Mouse (Mus musculus) adrenal gland, adult 2 months (tissue): ENCODE results near the gene Ttc6. TPM values are rescaled to one million over a fixed set of nuclear protein-coding genes. Genes with fewer than 3 reads are reported as not detected.

Source experiments
- DNase-seq: peaks from one replicate; pipeline ENCODE4 v3.0.0; 2021
- long read RNA-seq: library from polyadenylated mRNA; stranded (forward); transcript quantifications from one replicate; pipeline ENCODE4 v2.0.0, GENCODE M21; 2021
- polyA plus RNA-seq: library from polyadenylated mRNA; depleted of rRNA; stranded (reverse); fragments of >200 nt; gene quantifications from 2 replicates; pipeline ENCODE4 v1.2.3, GENCODE M21; 2012; rRNA removed
- total RNA-seq, 2 experiments: library from RNA; stranded (reverse); gene quantifications; 2 replicates each; pipeline ENCODE4 v1.2.3; 2021

The Ttc6 gene
- total RNA-seq (not detected), polyA plus RNA-seq (not detected in 2 replicates)
- long read RNA-seq: 0 reads

DNA sequence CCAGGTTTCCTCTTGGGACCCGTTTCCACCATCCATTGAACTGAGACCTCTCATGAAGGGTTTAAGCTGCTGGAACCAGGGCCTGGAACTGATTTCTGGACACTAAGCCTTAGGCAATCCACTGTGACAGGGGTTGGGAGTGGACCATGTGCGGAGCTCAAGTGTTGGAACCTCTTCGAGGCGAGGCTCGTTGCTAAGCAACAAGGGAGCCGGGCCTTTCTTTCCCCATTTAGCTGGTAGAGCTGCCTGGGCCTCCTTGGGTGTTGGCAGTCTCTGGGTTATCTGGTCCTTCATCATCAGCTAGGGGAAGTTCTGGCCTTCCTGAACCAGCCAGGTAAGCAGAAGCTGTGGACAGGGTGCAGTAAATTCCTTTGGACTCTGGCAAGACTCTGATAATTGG is at the start of gene Ttc6:
TSS of gene Ttc6 (plus strand) at position 205 of the 400 bp plus-strand sequence.
- no peak for DNase-seq

- no peak for DNase-seq
Observed at GRCm38 (mm10) chr12:57514552-57514951, 49.4 kb upstream of the Ttc6 start.

DNA sequence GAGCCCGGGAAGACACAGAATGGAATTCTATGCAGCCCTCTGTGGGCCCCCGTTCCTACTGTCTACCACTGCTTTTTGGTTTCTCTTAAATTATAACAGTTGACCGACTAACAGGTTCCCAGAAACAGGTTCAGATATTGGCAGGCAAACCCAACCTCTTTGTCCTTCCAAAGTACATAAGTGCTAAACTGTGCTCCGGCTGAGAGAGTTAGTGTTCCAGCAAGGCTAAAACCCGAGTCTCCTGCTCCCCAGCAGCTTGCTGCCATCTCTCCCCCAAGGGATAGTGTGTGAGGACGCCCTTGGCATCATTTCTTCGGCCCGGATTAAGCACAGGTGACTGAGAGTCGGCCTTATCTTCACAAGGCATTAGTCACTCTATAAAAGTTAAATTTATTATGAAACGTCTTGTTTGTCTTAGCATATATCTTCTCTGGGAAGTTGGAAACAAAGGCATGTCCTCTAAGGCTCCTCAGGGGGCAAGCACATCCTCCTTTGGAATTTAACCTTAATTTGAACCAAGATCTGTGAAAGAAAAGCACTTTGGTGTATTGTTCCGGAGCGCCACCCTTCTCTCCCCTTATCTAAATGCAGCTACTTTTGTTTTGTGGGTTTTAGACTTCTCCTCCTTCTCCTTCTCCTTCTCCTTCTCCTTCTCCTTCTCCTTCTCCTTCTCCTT is 48.1 kb upstream of the Ttc6 start:
- no peak for DNase-seq

GRCm38 (mm10) chr12:57528335-57528734 is 35.6 kb upstream of the Ttc6 start:
- no peak for DNase-seq

DNA sequence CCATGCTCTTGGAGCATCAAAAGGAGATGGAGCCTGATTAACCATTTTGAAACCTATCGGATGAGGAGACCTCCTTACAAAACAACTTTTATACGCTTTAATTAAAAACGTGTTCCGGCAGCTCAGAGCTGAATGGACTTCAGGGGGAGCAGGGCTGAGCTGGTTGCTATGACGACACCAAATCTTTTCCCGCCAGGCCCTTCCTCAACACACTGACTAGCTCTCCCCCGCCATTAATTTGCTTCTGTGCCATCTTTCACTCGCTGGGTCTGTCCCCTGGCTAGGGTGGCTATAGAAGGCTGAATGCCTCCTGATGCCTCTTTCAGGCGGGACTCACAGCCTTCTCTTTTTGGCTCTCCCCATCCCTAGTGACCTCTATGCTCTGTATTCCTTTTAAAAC is 33.4 kb upstream of the Ttc6 start:
- DNase-seq: no peak

DNA sequence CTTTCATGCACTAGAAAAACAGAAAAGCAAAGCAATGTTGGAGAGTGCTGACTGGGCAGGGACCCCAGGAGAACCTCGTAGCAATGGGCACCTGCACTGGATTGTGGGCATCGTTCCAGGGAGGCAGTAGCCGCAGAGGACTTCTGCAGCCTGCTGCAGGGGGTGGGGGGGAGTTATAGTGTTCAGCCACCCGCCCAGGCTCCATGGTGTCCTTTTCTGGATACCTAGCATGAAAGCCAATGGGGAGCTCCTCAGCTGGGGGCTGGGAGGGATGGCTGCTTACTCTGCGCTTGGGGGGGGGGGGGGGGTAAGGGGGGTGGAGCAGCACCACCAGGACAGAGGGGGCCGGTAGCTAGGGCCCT is 29.4 kb upstream of the Ttc6 start:
- DNase-seq: no peak

GRCm38 (mm10) chr12:57534879-57535611 is 28.9 kb upstream of the Ttc6 start:
- DNase-seq: no peak

DNA sequence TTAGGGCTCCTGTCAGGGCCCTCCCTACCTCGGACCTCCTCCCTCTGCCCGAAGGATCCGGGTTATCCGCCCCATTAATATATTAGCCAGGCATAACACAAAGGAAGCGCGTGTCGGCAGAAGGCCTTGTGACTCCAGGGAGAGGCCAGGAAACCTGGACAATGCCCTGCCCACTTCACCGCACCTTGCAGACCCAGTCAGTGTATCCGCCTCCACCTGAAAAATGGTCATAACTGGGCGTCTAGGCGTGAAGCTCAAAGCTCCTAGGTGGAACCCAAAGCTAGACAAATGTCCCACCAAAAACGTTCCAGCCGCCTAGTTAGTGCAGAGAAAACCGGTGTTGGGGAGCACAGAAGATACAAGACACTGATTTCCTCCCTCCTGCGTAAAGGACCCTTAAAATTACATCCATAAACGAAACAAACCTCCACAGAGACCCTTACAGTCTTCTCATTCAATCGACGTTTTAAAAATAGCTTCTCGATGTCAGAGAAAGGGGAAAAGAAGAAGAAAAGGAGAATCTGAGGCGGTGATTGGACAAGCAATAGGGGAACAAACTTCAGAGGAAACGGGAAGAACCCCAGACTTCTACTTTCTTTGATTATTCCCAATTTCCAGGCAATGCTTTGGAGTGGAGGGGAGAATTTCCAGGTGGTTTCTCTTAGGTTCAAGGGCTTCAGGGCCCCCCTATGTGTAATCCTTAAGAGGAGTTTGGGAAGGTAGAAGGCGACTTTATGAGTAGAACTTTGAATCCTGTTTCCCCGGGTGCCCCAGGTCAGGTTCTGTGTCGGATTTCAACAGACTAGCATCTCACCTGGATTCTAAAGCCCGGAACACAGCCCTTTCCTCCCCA is 27.6 kb upstream of the Ttc6 start:
- DNase-seq: no peak

DNA sequence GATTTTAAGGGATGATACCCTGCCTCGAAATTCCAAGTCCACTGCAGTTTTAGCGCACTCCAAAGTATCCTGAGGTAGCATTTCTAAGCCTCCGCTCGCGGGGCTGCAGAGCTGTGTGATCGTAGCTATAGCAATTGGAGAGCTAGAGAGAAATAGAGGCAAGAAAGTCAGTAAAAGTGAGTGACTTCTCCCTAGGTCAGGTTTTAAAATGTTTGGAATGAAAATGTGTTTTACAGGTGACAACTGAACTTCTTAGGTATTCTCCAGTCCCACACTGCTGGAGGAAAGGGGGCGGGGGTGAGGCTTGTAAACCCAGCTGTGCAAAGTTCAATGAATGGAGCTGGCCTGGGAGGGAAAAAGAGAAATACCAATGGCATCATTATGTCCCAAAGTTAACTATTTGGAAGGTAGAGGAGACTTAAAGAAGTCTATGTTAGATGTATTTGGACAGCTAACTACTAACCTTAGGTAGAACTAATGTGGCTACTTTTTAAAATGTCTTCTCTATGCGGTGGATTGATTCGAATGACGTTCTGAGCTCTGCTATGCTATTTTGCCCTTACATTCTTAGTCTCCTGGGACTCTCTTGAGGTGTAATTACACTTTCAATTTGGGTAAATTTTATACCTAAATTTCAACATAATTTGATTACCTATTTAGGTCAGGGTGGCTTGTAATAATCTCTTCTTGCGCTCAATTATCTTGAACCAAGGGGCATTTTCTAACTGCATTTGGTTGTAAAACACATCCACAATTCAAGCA is 26.8 kb upstream of the Ttc6 start:
- DNase-seq: no peak

DNA sequence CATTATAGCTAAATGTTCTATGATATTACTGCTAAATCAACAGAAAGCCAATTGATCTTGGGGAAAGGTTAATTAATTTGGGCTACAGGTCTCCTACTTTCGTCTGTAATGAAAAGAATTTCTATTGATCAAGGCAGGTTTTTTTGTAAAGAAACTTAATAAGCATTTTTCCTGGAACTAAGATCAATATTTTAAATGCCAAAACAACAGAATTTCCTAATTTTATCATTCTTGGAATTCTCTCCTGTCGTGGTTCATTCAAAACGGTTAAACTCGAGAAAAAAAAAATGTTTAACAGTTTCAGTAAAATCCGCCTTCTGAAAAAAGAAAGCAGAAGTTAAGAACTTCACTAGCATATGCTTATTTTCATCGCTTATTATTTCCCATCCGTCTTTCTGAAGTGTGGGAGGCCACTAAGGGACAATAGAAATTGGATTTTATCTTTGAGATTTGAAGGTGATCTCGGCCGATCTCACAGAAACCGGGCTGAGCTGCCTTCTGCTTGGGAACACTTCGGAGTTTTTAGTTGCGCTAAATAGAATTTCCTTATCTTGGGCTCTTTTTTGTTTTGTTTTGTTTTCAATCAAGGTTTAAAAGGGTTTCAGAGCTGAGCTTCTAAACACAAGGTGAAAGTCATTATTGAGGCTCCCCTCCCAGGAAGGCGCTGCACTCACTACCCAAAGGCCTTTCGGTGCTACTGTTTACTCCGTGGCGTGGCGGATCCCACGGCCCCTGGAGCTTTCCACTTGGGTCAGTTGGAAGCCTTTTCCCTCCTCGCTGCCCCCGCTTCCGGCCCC is 25.9 kb upstream of the Ttc6 start:
- DNase-seq: no peak

- peak; percentile 20 for DNase-seq
Observed at GRCm38 (mm10) chr12:57538588-57539550, 25.0 kb upstream of the Ttc6 start.

GRCm38 (mm10) chr12:57539551-57539985 is 24.3 kb upstream of the Ttc6 start:
- DNase-seq: peak; percentile 13

DNA sequence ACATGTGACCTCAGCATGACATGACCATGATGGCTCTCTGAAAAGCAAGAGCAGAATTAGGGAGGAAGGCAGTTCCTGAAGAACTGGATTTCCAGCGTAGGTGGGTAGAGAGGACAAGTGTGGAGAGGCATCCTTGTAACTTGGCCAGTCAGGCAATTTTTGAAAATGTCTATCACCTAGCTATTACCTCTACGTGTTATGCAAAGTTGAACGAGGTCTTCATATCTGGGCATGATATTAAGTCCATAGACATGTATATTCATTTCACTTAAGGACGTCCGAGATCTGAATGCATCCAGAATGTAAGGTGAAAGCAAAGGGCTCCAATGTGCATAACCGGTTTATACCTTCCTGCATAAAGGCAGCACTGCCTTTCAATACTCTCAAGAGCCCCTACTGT is 22.8 kb upstream of the Ttc6 start:
- DNase-seq: no peak

DNA sequence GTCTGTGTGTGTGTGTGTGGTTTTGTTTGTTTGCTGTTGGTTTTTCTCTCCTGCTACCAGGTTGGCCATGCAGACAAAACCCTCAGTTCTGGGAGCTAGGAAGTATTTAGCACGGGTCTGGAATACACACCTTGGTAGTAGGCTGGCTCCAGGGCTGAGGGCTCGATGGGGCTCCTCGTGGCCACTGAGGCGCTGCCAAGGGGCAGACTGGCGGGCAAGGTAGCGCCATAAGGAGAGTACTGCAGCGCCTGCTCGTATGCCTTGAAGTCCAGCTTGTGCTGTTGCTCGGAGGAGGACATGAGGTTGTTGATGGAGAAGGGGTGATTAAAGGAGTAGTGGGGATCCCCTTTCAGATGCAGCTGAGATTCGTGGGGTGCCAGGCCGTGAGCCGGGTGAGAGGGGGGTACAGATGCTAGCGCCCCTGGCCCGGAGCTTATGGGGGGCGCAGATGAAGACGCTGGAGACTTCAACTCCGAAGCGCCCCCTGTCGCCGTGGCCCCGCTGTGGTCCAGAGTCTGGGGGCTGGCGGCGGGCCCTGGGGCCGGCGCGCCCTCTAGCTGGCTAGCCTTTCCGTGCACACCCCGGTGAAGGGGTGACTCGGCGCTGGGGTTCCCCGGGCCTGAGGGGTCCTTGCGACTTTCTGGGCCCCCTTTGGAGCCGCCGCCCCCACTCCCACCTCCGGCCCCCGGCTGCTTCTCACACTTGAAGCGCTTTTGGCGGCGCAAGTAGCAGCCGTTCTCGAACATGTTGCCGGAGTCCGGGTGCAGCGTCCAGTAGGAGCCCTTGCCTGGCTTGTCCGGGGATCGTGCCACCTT is 21.8 kb upstream of the Ttc6 start:
- no peak for DNase-seq

DNA sequence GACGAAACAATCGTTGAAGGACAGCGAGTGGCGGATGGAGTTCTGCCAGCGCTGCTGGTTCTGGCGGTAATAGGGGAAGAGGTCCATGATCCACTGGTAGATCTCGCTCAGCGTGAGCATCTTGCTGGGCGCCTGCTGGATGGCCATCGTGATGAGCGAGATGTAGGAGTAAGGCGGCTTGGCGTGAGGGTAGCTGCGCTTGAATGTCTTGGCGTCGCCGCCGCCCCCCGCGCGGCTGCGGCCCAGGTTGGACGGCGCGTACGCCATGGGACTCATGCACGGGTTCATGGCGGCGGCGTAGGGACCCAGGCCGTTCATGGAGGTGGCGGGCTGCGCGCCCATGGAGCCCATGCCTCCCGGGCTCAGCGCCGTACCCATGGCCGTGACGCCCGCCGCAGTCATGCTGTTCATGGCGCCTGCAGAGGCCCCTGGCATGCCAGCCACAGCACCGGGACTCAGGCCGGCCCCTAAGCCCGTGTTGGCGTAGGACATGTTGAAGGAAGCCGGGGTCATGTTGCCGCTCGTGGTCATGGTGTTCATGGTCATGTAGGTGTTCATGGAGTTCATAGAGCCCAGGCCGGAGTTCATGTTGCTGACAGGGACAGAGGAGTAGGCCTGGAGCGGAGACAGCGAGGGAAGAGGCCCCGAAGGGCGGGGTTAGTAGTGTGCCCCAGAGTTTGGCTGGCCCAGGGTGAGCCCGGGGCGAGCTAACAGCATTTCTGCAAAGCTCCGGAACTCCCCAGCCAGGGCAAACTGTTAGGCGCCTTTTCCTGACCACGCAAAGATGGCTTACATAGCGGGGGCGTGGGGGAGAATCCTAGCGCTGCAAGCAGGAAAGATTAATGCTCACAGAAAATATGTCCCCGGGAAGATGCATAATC is 20.9 kb upstream of the Ttc6 start:
- no peak for DNase-seq

GRCm38 (mm10) chr12:57543627-57543991 is 20.3 kb upstream of the Ttc6 start:
- no peak for DNase-seq

GRCm38 (mm10) chr12:57544641-57545370 is 19.1 kb upstream of the Ttc6 start:
- peak; percentile 45 for DNase-seq
